Mouse (Mus musculus): ENCODE results near the gene Akt3.

- TF ChIP-seq ZNF384 (IDR thresholded peaks at IDR 0.05; ENCODE audit: low read depth, low read length) (no peak), HCFC1 (IDR thresholded peaks at IDR 0.05; ENCODE audit: borderline replicate concordance, insufficient read depth, low read length) (no peak), CHD2 (IDR thresholded peaks at IDR 0.05; ENCODE audit: low read depth, low read length) (no peak), MAFK (IDR thresholded peaks at IDR 0.05; ENCODE audit: insufficient read depth, low read depth, low read length) (no peak), ZC3H11A (IDR thresholded peaks at IDR 0.05; ENCODE audit: borderline replicate concordance, low read depth, low read length) (no peak)
Measured at GRCm38 (mm10) chr1:176971479-176971797, 286.6 kb downstream of the Akt3 start.
